Mouse (Mus musculus): Measurements from ENCODE around the gene Ccdc125. TPM values are rescaled to one million over a fixed set of nuclear protein-coding genes. Genes with fewer than 3 reads are reported as not detected.

The Ccdc125 gene
- polyA plus RNA-seq, 1 experiment from 2014 or later: 7.0 TPM

DNA sequence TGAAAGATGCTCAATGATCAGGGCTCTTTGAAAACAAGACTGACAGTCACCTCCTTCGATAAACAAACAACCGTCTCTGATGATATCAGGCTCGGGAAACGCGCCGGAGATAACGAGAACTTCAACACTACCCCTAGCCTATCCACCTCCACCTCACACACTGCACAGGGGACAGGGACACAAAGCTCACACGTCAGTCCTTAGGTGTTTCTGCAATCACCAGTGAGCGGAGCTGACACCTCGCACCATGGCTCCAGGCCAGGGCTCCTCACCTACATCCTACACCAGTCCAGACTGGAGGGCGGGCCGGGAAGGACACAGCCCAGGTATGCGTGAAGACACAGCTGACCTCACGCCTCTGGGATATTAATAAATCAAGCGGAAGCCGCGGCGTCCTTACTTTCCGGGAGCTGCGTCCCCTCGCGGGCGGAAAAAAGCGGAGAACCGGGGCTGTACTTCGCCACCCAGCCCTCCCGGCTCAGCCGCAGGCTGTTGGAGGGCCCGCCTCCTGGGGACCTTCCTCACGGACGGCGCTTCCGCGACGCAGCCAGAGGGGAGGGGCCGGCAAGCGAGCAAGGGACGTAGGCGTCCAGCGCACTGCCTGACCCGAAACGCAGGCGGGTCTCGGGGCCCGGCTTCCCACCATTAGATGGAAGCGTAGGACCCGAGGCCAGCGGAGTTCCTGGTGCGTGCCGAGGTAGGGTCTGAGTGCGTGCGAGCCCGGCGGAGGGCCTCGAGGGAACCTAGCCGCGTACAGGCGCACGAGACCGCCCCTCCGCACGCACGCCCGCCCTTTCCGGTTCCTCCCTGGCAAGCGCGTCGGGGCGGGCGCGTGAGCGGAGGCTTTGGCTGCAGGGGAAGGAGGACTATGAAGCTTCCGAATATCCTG is 18.7 kb upstream of the Ccdc125 start, which contains the start of the genes Ak6 and Rad17:
Gene Ak6, plus strand, starts transcription at position 430 of the 889 bp plus-strand sequence.
Gene Rad17, minus strand, starts transcription at position 502 of the 889 bp plus-strand sequence.
- WGBS (ENCODE audit: insufficient replicate concordance): under 1% methylated on average over 69 of the region's 73 CpGs

GRCm38 (mm10) chr13:100651439-100652186 is 17.9 kb upstream of the Ccdc125 start, which contains the start of gene Taf9:
Gene Taf9 (plus strand): TSS chr13:100651579.
- H3K4me1 ChIP-seq (ENCODE audit: insufficient read depth): no peaks in the 10 kb centered on the region; the same call in 1 of the 2 replicates
- WGBS (ENCODE audit: insufficient replicate concordance): under 1% methylated on average over 58 of the region's 63 CpGs
- H3K4me3 ChIP-seq (ENCODE audit: low read depth, low read length): peak within 1 kb of the TSS; percentile 95
- H3K9me3 ChIP-seq (ENCODE audit: low read length): no peaks in the 10 kb centered on the region
- H3K9ac ChIP-seq (replicated peaks): peak within 1 kb of the TSS; percentile 88
- no peak for DNase-seq
- peak within 1 kb of the TSS; percentile 92 for H3K27ac ChIP-seq (ENCODE audit: low read depth)
- ATAC-seq: peak; percentile 66
- no peaks in the 10 kb centered on the region for H3K27me3 ChIP-seq (ENCODE audit: insufficient read depth, low read length)
- H3K36me3 ChIP-seq (replicated peaks; ENCODE audit: insufficient read depth, low read length): peaks cover 6% of the 10 kb centered on the region; the same call in 1 of the 2 replicates
- H3K4me2 ChIP-seq (ENCODE audit: low read depth, low read length): peak within 1 kb of the TSS; percentile 87
- TF ChIP-seq CTCF (IDR thresholded peaks at IDR 0.05; ENCODE audit: low read depth) (no peak), EP300 (IDR thresholded peaks at IDR 0.05; ENCODE audit: low read depth) (no peak)

More for the DNA sequence above, 18.7 kb upstream of the Ccdc125 start, which contains the start of the genes Ak6 and Rad17:
- Histone ChIP-seq H3K27ac (ENCODE audit: low read depth) (peak within 1 kb of the TSS; percentile 92), H3K27me3 (ENCODE audit: insufficient read depth, low read length) (no peaks in the 10 kb centered on the region), H3K9ac (replicated peaks) (peak within 1 kb of the TSS; percentile 88), H3K36me3 (replicated peaks; ENCODE audit: insufficient read depth, low read length) (peaks cover 7% of the 10 kb centered on the region; the same call in 1 of the 2 replicates), H3K4me1 (ENCODE audit: insufficient read depth) (no peaks in the 10 kb centered on the region; the same call in 1 of the 2 replicates), H3K4me2 (ENCODE audit: low read depth, low read length) (peak within 1 kb of the TSS; percentile 87), H3K9me3 (ENCODE audit: low read length) (no peaks in the 10 kb centered on the region), H3K4me3 (ENCODE audit: low read depth, low read length) (peak within 1 kb of the TSS; percentile 95)
- ATAC-seq (peak; percentile 97), DNase-seq (peak; percentile 96)
- TF ChIP-seq EP300 (IDR thresholded peaks at IDR 0.05; ENCODE audit: low read depth) (peak; percentile 84), CTCF (IDR thresholded peaks at IDR 0.05; ENCODE audit: low read depth) (peak; percentile 41)

DNA sequence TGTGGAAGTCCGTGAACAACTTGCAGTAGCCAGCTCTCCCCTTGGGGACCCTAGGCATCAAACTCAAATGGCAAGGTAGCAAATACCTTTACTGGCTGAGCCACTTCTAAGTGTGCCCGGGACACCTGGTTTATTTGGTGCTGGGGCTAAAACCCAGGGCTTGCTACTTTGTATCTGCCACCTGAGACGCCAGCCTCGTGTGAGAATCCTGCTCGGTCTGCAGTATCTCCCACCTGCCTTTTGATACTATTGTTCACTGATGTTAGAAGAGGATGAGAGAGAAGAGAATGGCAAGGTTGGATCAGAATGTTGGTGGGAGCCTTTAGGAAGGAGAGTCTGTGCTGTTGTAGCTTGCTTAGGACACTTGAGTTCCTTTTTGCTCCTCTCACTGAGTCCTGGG is 11.4 kb upstream of the Ccdc125 start:
- peaks cover 8% of the 10 kb centered on the region; the same call in 1 of the 2 replicates for H3K36me3 ChIP-seq (replicated peaks; ENCODE audit: insufficient read depth, low read length)
- no peak overlapping the region for H3K4me3 ChIP-seq (ENCODE audit: low read depth, low read length)
- no peak for TF ChIP-seq EP300 (IDR thresholded peaks at IDR 0.05; ENCODE audit: low read depth)
- WGBS (ENCODE audit: insufficient replicate concordance): 91% methylated on average over 5 of the region's 5 CpGs
- no peak overlapping the region for H3K9ac ChIP-seq (replicated peaks)
- H3K9me3 ChIP-seq (ENCODE audit: low read length): no peaks in the 10 kb centered on the region
- H3K27me3 ChIP-seq (ENCODE audit: insufficient read depth, low read length): no peaks in the 10 kb centered on the region
- no peaks in the 10 kb centered on the region for H3K4me1 ChIP-seq (ENCODE audit: insufficient read depth)
- DNase-seq (no peak), ATAC-seq (no peak)
- H3K27ac ChIP-seq (ENCODE audit: low read depth): no peak overlapping the region
- no peak overlapping the region for H3K4me2 ChIP-seq (ENCODE audit: low read depth, low read length)

GRCm38 (mm10) chr13:100659864-100660456 is 9.6 kb upstream of the Ccdc125 start:
- Histone ChIP-seq H3K36me3 (replicated peaks; ENCODE audit: insufficient read depth, low read length) (peaks cover 8% of the 10 kb centered on the region), H3K9ac (replicated peaks) (no peak overlapping the region), H3K4me3 (ENCODE audit: low read depth, low read length) (no peak overlapping the region), H3K4me1 (ENCODE audit: insufficient read depth) (no peaks in the 10 kb centered on the region), H3K4me2 (ENCODE audit: low read depth, low read length) (no peak overlapping the region), H3K9me3 (ENCODE audit: low read length) (no peaks in the 10 kb centered on the region), H3K27ac (ENCODE audit: low read depth) (no peak overlapping the region), H3K27me3 (ENCODE audit: insufficient read depth, low read length) (no peaks in the 10 kb centered on the region)
- ATAC-seq (no peak), DNase-seq (peak; percentile 79)
- TF ChIP-seq CTCF (IDR thresholded peaks at IDR 0.05; ENCODE audit: low read depth) (peak; percentile 93), EP300 (IDR thresholded peaks at IDR 0.05; ENCODE audit: low read depth) (no peak)
- WGBS (ENCODE audit: insufficient replicate concordance): 28% methylated on average over 4 of the region's 4 CpGs

DNA sequence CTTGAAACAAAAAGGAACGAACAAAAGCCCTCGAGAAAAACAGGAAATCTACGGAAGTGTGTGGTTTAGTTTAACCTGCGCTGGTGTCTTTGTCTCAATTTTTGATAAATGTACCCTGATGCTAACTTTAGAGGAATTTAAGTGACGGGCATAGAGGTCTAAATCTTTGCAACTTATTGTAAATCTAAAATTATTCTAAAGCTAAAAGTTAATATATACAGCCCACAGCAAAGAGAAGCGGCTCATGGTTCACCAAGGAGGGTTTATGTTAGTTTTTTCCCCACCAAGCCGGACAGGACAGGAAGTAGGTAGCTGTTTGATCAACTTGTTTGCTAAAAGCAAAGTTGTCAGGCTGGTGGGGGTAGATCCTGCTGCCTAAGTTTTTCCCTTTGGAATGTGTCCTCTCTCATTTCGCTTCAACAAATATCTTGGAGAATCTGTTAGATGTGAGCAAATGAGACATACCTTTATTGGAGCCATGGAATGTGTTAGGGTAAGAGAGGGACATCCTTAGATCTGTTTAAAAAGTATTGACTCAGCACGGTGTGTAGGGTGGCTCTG is 744 bp downstream of the Ccdc125 start:
- WGBS (ENCODE audit: insufficient replicate concordance): 6% methylated on average over 9 of the region's 9 CpGs
- TF ChIP-seq CTCF (IDR thresholded peaks at IDR 0.05; ENCODE audit: low read depth) (no peak), EP300 (IDR thresholded peaks at IDR 0.05; ENCODE audit: low read depth) (no peak)
- peak overlapping the region; percentile 94 for H3K27ac ChIP-seq (ENCODE audit: low read depth)
- H3K4me3 ChIP-seq (ENCODE audit: low read depth, low read length): peak overlapping the region; percentile 66
- H3K9ac ChIP-seq (replicated peaks): peak overlapping the region; percentile 67
- H3K4me1 ChIP-seq (ENCODE audit: insufficient read depth): peaks cover 7% of the 10 kb centered on the region; the same call in 1 of the 2 replicates
- H3K9me3 ChIP-seq (ENCODE audit: low read length): no peaks in the 10 kb centered on the region
- peak overlapping the region; percentile 69 for H3K4me2 ChIP-seq (ENCODE audit: low read depth, low read length)
- ATAC-seq (peak; percentile 37; the same call in 1 of the 2 replicates), DNase-seq (no peak)
- peaks cover 11% of the 10 kb centered on the region; the same call in 1 of the 2 replicates for H3K36me3 ChIP-seq (replicated peaks; ENCODE audit: insufficient read depth, low read length)
- H3K27me3 ChIP-seq (ENCODE audit: insufficient read depth, low read length): no peaks in the 10 kb centered on the region

Data from liver, postnatal 0 days (tissue).